Mouse (Mus musculus) spleen, postnatal 14 days (tissue): ENCODE results near the gene Parvg.

Source experiments
- DNase-seq, 2 experiments: peaks; one replicate each; pipeline ENCODE4 v3.0.0; 2021 to 2022; ENCODE audit warnings: low spot score in 2 of 2

Parvg gene

DNA sequence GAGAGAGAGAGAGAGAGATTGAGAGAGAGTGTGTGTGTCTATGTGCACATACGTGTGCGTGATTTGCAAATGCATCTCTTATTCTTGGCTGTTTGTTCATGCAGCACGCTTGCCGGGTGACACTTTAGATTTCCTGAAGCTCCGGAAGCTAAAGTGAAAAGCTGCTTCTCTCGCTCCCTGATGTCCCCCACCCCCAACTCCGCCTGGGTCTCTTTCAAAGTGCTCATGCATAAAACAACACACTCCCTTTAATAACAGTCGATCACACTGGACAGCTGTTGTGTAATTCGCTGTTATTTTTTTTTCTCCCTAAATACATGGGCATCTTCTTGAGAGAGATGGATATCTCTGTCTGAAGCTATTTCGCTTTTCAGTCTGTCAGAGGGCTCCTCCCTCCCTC is 18.5 kb upstream of the Parvg start:
- DNase-seq, result no peak

DNA sequence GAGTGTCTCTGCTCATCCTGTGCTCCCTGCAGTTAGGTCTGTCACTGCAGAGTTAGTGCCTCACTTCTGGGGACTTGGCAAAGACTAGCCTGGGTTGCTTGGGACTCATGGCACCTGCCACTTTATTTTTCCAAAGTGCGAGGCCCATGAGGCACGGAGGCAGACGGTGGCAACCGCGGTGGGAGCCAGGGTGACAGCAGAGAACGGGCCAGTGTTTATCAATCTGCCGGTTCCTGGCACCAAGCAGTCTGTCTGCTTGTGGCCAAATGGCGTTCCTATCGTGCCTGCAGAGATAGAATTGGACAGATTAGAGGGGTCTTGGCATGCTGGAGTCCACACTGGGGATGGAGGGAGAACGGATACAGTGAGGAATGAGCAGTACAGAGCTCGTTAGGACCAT is 13.6 kb upstream of the Parvg start:
- DNase-seq, result no peak

DNA sequence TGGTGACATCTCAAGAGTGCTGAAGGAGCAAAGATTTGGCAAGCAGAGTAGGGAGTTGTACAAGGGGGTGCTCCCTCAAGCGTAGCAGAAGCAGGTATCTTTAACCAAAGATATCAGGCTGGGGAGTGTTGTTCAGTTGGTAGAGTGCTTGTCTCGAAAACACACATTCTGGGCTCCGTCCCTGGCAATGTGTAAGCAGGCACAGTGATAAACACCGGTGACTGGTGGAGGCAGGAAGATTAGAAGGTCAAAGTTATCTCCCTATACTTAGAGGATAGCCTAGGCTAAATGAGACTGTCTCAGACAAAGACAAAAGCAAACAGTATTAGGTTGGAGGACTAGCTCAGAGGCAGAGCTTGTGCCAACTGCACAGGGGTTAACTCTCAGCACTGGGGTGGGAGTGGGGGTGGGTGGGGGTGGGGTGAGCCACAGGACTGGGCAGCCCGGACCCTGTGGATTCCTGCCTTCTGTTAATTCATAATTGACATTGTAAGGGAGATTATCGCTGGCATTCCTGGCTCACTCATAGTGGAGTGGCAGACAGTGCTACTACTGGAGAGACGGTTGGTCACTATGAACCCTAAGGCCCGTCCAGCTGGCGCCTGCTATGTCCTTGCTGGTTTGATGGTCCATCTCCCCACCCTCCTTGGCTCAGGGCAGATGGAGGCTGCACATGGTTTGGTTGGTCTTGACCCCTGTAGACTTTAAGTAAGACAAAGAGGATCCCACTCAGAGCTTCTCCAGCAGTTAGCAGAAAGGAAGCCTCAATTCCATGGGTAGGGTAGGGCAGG is 12.3 kb upstream of the Parvg start:
- no peak for DNase-seq

DNA sequence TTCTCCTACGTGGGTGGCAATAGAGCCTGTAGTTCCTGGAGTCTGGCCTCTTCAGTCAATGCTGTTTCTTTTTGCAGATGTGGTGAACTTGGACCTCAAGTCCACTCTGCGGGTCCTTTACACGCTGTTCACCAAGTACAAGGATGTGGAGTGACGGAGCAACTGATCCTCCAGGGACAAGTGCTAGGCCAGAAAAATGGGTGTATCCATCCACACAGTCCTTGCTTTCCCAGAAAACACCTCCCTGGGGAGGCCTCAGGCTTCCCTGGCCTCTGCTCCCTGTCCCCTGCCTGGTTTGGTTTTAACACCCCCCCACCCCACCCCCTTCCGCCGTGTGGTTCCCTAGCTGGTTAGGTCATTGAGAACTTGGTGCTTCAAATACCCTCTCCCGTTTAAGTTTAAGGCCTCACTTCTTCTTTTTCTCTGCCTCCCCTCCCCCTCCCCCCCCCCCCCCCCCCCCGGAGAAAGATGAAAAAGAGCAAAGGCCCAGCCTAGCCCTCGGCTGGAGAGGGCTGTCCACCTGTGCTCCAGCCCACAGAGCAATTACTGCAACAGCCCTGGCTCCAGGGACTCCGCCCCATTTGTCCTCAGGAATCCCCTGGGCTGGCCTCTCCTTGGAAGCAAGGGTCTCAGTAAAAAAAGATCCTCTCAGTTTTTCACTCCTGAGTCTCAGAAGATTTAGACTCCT is 10.8 kb upstream of the Parvg start:
- DNase-seq, result no peak

DNA sequence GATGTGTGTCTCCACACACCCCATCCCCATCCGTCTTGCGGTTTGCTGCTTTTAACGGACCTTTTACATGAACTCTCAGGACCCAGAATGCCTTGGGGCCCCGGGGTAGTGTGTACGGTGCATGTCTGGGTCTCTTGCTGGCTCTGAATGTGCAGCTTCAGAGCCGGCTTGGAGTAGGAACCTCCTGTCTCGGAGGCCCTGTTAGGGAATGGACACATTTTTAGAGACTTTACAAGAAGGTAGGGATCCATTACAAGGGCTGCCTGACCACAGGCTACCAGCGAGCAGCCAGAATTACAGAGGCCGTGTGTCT is 10.3 kb upstream of the Parvg start:
- DNase-seq, result peak in 1 of 2 experiments; percentile 38

DNA sequence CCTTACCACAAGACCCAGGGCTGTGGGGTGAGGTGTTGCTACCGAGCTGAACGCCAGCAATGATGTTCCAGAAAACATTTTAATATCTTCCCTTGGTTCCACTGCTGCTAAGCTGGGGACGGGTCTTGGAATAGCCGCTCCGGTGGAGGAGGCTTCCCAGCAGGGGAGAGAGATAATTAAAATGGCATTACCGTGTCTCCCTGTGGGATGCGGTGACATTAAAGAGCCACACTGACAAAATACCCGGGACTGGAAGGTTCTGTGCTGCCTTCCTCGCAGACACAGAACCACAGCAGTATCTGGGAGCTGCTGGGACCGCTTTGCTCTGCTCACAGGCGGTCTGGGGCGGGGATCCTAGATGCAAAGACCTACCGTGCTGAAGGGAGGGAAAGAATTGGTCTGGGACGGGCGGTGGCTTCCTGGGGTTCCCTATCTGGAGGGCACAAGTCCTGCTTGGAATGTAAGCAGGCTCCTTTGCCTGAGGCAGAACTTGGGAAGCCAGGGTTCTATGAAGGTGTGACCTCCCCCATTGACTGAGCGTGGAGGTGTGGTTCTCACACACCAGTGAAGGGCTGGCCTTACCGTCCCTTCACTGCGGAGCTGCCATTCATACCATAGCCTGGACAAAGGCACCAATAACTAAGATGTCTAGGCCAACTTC is 9.3 kb upstream of the Parvg start:
- DNase-seq, result no peak

DNA sequence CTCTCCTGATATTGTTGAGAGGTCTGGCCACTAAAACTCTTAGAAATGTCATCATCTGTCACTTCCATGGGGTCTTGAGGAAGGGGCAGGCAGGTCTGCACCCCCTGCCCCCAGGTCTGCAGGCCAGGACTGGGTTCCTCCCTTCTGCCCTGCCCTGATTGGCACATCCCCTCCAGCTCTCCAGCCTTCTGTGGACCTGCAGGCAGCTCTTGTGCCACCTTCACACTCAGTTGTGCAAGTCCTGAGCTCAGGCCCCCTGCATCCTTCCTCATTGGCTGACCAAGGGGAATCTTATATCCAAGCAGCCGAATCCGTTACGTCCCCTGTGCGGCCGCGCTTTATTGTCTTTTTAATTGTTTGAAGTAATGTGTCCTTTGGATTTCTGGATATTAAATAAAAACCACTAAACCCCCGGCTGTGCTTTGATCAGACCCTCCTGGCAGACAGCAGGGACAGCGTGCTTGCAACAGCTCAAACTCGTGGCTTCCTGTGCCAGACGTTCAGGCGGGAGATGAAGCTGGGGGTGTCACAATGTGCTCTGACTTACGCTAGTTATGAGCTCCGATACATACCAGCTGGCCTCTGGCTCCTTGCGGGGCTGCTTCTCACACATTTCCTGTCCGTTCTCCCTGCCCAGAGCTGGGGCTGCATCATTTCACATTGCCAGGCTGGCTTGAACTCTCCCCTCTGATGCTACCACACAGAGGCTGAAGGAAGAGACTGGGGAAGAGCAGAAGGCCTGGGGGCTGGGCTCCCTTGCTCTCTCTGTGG is 8.4 kb upstream of the Parvg start:
- no peak for DNase-seq

DNA sequence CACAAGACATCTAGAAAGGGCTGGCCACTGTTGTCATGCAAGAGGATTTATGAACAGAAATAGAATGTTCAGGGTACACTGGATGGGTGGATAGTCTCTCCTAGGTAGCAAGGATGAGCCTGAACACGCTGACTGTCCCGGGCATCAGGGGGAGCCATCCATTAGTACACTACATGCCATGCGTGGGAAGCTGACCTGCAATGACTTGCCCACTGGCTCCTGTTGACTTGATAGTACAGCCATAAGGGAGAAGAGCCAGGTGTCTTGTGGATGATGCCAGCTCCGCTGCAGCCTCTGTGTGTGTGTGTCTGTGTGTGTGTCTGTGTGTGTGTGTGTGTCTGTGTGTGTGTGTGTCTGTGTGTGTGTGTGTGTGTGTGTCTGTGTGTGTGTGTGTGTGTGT is 4.4 kb upstream of the Parvg start:
- no peak for DNase-seq

DNA sequence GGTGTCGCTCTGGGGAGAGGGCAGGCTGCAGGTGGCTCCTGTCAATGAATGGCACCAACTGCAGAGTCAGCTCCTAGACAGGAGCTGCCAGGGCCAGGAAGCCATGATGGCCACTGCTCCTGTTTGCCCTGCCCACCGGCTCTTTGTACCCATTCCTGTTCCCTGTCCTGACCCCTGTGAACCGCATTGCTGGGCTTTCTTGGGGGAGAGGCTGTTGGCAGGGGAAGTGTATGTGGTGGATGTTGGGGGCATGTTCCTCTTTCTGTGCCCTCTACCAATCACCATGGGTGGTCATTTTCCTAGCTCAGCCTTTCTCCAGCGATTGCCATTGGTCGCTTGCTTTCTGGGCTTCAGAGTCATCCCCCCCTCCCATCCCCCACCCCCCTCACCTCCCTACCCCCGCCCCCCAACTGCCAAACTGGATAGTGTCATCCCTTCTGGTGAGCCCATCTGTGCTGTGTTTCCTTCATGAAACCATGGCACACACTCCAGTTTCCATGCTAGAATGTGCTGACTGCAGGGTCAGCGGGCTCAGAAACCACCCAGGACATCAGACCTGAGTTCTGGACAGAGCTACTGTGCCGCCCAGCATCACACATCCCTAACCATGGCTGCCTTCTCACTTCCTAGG is 2.2 kb upstream of the Parvg start:
- DNase-seq, result no peak

DNA sequence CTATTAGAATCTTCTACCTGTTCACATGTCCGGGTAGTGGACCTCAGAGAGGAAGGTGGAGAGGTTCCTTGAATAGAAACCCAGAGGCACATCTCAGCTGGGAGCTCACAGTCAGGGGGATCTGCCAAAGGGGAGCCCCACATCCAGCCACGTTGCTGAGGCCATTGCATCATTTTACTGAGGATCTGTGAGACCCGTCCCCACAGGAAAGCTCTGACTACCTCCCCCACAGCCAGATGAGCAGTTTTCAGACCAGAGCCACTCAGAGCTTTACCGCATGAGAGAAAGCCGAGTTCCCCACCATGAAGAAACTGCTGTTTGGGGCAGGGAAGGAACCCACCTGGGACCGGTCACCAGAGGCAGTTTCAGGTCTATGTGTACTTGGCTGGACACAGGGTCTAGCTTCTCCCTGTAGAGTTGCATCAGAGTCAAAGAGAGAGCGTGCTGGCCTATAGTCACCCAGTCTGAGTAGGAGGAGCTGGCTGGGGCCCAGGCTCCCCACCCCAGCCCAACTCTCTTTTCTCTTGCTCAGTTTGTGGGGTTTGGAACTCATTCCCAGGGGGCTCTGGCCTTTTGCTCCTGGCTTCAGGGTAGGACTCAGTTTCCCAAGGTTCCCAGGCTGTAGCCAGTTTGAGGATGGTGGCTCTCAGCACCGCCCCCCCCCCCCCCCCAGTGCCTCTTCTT is 1.2 kb downstream of the Parvg start:
- DNase-seq, result no peak

DNA sequence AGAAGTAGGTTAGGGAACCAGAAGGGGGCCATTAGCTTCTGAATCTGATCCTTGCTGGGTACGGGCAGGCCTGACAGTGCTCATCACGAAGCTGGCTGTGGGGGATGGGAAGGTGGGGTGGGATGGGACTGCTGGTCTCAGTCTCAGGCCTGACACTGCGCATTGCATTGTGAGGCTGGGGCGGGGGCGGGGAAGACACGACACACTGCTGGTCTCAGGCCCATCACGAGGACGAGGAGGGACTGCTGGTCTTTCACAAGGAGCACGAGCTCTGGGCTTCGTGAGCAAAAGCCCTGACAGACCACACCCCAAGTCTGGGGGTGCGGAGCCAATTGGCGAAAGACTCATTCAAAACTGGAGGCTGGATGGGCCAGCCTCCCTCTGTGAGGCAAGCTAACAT is 1.9 kb downstream of the Parvg start:
- no peak for DNase-seq

DNA sequence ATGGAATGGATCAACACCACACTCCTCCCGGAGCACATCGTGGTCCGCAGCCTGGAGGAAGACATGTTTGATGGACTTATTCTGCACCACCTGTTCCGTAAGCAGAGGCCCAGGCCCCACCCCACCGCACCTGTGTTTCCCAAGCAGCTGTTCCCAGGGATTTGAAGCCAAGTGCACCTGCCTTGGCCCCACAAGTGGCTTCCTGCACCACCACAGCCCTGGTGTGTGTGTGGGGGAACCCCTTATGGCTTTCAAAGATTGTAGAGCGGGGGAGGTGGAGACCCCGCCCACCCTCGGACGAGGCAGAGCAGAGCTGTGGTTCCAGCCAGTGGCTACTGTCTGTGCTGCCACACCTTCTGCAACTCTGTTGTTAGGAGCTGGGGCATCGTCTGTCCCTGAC is 5.0 kb downstream of the Parvg start:
- DNase-seq, result no peak

DNA sequence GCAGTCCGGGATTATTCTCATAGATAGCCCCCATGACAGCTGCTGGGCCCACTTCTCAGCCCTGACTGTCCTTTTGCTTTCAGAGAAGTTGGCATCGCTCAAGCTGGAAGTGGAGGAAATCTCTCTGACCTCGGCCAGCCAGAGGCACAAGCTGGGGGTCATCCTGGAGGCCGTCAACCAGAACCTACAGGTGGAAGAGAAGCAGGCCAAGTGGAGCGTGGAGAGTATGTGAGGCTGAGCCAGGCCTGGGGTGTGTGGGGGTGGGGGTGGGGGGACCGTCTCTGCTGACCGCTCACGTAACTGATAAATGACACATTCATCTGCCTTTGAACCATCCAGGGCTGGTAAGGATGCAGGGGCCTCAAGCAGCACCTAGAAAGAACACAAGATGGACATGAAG is 6.1 kb downstream of the Parvg start:
- DNase-seq, result no peak

DNA sequence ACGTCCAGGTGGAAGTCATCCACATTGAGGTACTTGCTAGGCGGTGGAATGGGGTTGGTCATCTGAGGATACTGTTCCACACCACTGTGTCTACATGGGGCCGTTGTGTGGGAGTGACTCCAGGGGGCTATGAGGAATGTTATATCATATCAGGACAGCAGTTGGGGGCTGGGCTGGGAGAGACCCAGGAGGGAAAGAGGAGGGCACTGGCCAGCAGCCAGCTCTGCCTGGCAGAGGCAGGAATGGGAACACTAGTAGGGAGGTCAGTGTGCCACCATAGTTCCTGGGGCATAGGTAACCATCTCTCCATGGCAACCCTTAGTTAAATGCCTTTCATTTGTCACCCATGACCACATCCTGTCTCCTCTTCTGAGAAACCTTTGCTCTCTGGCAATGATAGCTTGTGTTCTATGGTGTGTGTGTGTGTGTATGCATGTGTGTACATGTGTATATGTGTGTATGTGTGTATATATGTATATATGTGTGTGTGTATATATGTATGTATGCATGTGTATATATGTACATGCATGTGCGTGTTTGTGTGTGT is 7.3 kb downstream of the Parvg start:
- no peak for DNase-seq

DNA sequence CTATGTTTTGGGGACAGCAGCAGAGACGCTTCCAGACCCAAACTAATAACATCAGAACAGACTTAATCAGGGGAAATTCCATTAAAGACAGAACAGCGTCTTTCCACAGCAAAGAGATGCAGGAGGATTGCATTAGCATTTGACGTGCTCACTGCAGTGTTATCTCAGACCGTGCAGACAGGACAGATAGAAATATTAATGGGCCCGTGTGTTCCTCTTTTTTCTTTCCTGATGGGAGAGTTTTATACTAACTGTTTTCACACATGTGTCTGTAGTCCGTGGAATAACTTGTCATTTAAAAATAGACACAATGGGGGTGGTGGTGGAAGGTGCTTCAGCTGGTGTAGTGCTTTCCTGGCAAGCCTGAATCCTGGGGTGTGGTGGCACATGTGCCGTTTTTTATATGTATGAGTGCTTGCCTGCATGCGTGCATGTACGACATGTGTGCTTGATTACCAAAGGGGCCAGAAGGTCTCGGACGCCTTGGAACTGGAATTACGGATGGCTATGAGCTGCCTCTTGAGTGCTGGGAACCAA is 12.5 kb downstream of the Parvg start:
- DNase-seq, result no peak

DNA sequence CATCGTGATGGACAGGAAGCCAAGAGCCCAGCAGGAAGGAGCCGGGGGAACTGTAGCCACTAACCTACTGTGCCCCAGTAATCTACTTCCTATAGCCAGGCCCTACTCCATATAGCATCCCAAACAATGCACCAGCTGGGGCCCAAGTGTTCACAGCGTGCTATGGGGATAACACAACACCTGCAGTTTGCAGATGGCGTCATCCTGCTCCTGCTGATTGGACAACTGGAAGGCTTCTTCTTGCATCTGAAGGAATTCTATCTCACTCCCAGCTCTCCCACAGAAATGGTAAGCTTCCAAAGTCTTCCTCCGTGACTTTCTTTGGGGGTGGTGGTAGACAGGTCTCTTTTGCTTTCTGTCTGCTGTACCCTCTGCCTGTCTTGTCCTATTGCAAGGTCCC is 13.8 kb downstream of the Parvg start:
- DNase-seq, result no peak

DNA sequence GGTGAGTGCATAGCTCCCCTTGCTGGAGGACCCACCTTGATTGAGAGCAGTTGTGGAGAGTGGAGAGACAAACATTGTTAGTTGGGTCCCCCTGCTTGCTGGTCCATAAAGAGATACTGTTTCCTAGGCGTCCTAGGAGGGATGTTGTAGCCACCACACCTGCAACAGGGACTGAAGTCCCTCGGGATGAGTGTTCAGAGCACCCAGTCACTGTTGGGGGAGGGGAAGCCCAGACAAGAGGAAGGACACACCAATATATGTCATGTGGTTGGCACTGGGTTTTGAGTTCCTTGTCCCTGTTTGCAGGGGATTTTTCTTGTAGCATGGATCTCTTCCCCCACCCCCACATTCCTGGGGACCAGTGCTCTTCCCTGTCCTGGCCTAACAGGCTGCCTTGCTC is 17.1 kb downstream of the Parvg start:
- DNase-seq, result no peak

DNA sequence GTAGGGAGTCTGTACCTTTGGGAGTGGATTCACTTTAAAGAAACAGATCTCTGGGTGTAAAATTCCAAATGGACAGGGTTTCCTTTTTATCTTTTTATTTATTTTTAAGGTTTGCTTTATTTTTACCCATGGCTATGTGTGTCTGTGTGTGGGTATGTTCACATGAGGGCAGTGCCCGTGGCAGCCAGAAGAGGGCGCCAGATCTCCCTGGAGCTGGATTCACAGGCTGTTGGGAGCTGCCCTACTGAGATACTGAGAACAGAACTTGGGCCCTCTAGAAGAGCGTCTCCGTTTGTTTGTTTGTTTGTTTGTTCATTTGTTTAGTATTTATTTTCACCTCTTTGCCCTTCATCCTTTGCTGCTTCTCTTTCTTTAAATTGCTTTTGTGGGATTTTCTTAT is 24.9 kb downstream of the Parvg start:
- no peak for DNase-seq

DNA sequence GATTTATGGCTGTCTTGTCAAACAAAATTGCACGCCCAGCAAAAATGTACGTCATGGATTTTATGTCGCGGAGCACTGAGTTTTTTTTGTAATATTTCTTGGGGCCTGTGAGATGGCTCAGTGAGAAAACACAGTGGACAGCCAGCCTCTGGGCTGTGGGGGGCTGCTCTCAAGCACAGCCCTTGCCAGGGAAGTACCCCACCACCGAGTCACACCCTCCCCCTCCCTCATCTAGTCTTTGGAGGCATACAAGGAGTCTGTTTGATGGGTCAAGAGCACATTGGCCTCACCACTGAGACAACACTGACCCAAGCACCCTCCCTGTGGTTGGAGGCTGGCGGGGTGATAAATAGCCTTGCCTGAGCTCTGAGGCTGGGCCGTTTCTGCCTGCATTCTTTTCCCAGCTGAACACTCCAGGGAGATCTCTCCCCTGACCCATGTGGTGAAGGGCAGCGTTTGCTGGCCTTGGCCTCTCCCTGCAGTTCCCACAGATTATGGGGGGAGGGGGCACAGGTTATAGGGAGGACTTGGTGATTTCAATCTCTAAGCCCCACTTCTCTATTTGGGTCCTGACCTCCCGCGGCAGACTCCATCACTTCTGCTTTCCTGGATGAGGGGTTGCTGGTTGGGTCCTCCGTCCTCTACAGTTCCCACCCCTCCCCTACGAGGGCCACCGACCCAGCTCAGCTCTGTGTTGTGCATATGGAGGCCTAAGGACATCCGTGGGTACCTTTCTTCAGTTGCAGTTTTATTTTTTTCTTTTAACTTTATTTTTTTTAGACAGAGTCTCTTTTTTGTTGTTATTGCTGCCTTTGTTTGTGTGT is 26.3 kb downstream of the Parvg start:
- DNase-seq, result no peak

DNA sequence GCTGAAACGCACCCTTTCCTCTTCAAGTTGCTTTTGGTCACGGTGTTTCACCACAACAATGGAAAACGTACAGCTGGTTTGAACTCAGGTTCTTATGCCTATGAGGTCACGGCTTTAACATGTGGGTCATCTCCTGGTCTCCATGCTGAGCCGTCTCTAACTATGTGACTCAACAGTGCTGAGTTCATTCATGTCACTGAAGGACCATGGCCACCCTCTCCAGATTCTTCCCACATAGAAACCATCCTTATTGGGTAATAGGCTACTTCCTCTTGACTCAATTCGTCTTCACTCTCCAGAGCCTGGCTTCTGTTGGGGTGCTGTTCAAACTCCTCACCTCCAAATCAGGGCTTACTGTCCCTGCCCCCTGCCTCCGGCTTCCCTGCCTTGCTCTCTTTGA is 27.5 kb downstream of the Parvg start:
- no peak for DNase-seq
